Mouse (Mus musculus): ENCODE data around the gene Spint5.

DNA sequence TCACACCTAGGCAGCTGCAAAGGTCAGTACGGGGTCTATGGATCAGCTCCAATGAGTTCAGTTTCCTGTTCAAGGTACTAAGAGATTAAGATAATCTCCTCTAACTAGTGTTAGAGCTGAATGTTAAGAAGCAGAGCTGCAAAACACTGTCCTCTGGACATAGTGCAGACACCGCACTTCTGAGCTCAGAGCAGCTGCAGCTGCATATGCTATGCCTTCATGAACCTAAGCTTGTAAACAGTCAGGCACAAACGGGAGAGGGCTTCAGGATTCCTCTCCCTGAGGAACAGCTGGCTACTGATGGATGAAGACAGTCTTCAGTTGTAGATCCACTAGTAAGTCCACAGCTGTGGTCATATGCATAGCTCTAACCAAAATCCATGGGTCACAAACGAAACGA is 14.1 kb upstream of the Spint5 start:
- TF ChIP-seq POLR2A (IDR thresholded peaks at IDR 0.05; ENCODE audit: borderline replicate concordance, extremely low read depth, insufficient read depth, insufficient read length, poor library complexity, severe bottlenecking), result no peak
- no peak for TF ChIP-seq CTCF (IDR thresholded peaks at IDR 0.05; ENCODE audit: borderline replicate concordance, extremely low read depth, insufficient read depth, insufficient read length)

Measured in brain, embryonic 14.5 days (tissue).